Mouse (Mus musculus): ENCODE data around the gene Lmx1b. TPM values are rescaled to one million over a fixed set of nuclear protein-coding genes. Genes with fewer than 3 reads are reported as not detected.

Gene Lmx1b
- total and polyA plus RNA-seq, 3 experiments, result 0.05 to 1.5 TPM; not detected in 1

GRCm38 (mm10) chr2:33635323-33636116 lies 4.8 kb downstream of the Lmx1b start:
- H3K9me3 ChIP-seq (replicated peaks), result peaks cover 16% of the 10 kb centered on the region
- no peaks in the 10 kb centered on the region for H3K4me1 ChIP-seq (ENCODE audit: insufficient read depth, low read depth, low read length)
- DNase-seq (ENCODE audit: low spot score), result no peak
- H3K27me3 ChIP-seq (ENCODE audit: insufficient read depth, low read length), result peaks cover 81% of the 10 kb centered on the region
- no peaks in the 10 kb centered on the region for H3K36me3 ChIP-seq (replicated peaks)
- TF ChIP-seq GATA2 (IDR thresholded peaks at IDR 0.05; ENCODE audit: borderline replicate concordance, low read depth, low read length) (no peak), GATA1 (IDR thresholded peaks at IDR 0.05; ENCODE audit: borderline replicate concordance, low read length) (no peak), CTCF (IDR thresholded peaks at IDR 0.05; ENCODE audit: low read depth, low read length) (no peak), TAL1 (conservative IDR thresholded peaks at IDR 0.05; ENCODE audit: low read depth, low read length) (no peak), POLR2AphosphoS5 (IDR thresholded peaks at IDR 0.05; ENCODE audit: insufficient replicate concordance, low read depth, low read length) (no peak)
- ATAC-seq (ENCODE audit: extremely low read depth, insufficient number of reproducible peaks, low FRiP score, poor library complexity, severe bottlenecking), result no peak
- no peak overlapping the region for H3K4me3 ChIP-seq (ENCODE audit: low read depth, low read length)

GRCm38 (mm10) chr2:33634481-33635090 lies 5.7 kb downstream of the Lmx1b start:
- no peaks in the 10 kb centered on the region for H3K4me1 ChIP-seq (ENCODE audit: insufficient read depth, low read depth, low read length)
- H3K4me3 ChIP-seq (ENCODE audit: low read depth, low read length), result no peak overlapping the region
- TF ChIP-seq POLR2AphosphoS5 (IDR thresholded peaks at IDR 0.05; ENCODE audit: insufficient replicate concordance, low read depth, low read length) (no peak), TAL1 (conservative IDR thresholded peaks at IDR 0.05; ENCODE audit: low read depth, low read length) (no peak), GATA1 (IDR thresholded peaks at IDR 0.05; ENCODE audit: borderline replicate concordance, low read length) (no peak), CTCF (IDR thresholded peaks at IDR 0.05; ENCODE audit: low read depth, low read length) (no peak), GATA2 (IDR thresholded peaks at IDR 0.05; ENCODE audit: borderline replicate concordance, low read depth, low read length) (no peak)
- no peaks in the 10 kb centered on the region for H3K36me3 ChIP-seq (replicated peaks)
- peaks cover 6% of the 10 kb centered on the region for H3K9me3 ChIP-seq (replicated peaks)
- ATAC-seq (ENCODE audit: extremely low read depth, insufficient number of reproducible peaks, low FRiP score, poor library complexity, severe bottlenecking) (no peak), DNase-seq (ENCODE audit: low spot score) (no peak)
- peaks cover 87% of the 10 kb centered on the region for H3K27me3 ChIP-seq (ENCODE audit: insufficient read depth, low read length)

DNA sequence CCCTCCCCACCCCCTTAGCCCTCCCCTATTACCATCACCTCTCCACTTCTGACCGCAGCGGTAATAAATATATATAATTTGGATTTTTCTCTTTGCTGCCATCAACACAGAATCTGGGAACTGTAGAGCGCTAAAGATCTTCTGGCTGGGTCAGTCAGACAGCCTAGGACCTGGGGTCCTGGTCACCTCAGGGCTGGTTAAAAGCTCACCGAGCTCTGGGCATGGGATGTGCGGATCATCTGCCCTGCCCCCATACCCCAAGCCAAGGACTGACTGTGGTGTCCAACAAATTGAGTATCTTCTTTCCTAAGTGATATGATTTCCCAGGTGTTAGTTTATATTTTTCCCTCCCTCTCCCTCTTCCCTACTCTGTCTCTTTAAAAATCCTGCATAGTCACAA lies 6.4 kb downstream of the Lmx1b start:
- ATAC-seq (ENCODE audit: extremely low read depth, insufficient number of reproducible peaks, low FRiP score, poor library complexity, severe bottlenecking) (no peak), DNase-seq (ENCODE audit: low spot score) (no peak)
- Histone ChIP-seq H3K9me3 (replicated peaks) (no peaks in the 10 kb centered on the region), H3K4me3 (ENCODE audit: low read depth, low read length) (no peak overlapping the region), H3K4me1 (ENCODE audit: insufficient read depth, low read depth, low read length) (no peaks in the 10 kb centered on the region), H3K36me3 (replicated peaks) (no peaks in the 10 kb centered on the region), H3K27me3 (ENCODE audit: insufficient read depth, low read length) (peaks cover 87% of the 10 kb centered on the region)
- TF ChIP-seq GATA1 (IDR thresholded peaks at IDR 0.05; ENCODE audit: borderline replicate concordance, low read length) (no peak), POLR2AphosphoS5 (IDR thresholded peaks at IDR 0.05; ENCODE audit: insufficient replicate concordance, low read depth, low read length) (no peak), TAL1 (conservative IDR thresholded peaks at IDR 0.05; ENCODE audit: low read depth, low read length) (no peak)

GRCm38 (mm10) chr2:33633237-33633636 lies 7.1 kb downstream of the Lmx1b start:
- ATAC-seq (ENCODE audit: extremely low read depth, insufficient number of reproducible peaks, low FRiP score, poor library complexity, severe bottlenecking), result no peak
- H3K4me1 ChIP-seq (ENCODE audit: insufficient read depth, low read depth, low read length), result no peaks in the 10 kb centered on the region
- no peak for DNase-seq (ENCODE audit: low spot score)
- TF ChIP-seq GATA1 (IDR thresholded peaks at IDR 0.05; ENCODE audit: borderline replicate concordance, low read length) (no peak), TAL1 (conservative IDR thresholded peaks at IDR 0.05; ENCODE audit: low read depth, low read length) (no peak), POLR2AphosphoS5 (IDR thresholded peaks at IDR 0.05; ENCODE audit: insufficient replicate concordance, low read depth, low read length) (no peak), CTCF (IDR thresholded peaks at IDR 0.05; ENCODE audit: low read depth, low read length) (no peak), GATA2 (IDR thresholded peaks at IDR 0.05; ENCODE audit: borderline replicate concordance, low read depth, low read length) (no peak)
- H3K4me3 ChIP-seq (ENCODE audit: low read depth, low read length), result no peak overlapping the region
- H3K36me3 ChIP-seq (replicated peaks), result no peaks in the 10 kb centered on the region
- peaks cover 85% of the 10 kb centered on the region for H3K27me3 ChIP-seq (ENCODE audit: insufficient read depth, low read length)
- no peaks in the 10 kb centered on the region for H3K9me3 ChIP-seq (replicated peaks)

DNA sequence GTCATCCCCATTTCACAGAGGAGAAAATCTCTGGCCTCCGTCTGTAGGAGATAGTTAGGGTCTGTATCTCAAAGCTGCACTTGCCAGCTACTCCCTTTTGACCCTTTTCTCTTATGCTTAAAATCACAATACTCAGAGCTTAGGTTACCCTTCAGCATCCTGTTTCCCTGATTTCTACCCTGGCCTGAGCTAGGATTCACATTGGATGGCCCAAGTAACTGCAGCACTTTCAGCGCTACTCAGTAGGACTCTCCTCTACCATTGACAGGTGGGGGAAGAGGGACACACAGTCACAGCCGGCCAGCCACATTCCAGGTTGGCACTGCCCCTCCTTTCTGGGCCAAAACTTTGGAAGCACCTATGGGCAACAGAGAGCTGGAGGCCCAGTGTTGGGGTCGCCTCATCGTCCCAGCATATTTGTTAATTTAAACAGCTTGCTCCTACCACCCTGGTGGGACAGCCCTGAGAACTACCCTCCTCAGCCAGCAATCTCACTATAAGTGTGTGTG lies 7.7 kb downstream of the Lmx1b start:
- H3K9me3 ChIP-seq (replicated peaks), result no peaks in the 10 kb centered on the region
- no peaks in the 10 kb centered on the region for H3K4me1 ChIP-seq (ENCODE audit: insufficient read depth, low read depth, low read length)
- ATAC-seq (ENCODE audit: extremely low read depth, insufficient number of reproducible peaks, low FRiP score, poor library complexity, severe bottlenecking) (no peak), DNase-seq (ENCODE audit: low spot score) (no peak)
- H3K27me3 ChIP-seq (ENCODE audit: insufficient read depth, low read length), result peaks cover 84% of the 10 kb centered on the region
- H3K4me3 ChIP-seq (ENCODE audit: low read depth, low read length), result no peak overlapping the region
- no peaks in the 10 kb centered on the region for H3K36me3 ChIP-seq (replicated peaks)
- TF ChIP-seq GATA2 (IDR thresholded peaks at IDR 0.05; ENCODE audit: borderline replicate concordance, low read depth, low read length) (no peak), GATA1 (IDR thresholded peaks at IDR 0.05; ENCODE audit: borderline replicate concordance, low read length) (no peak), TAL1 (conservative IDR thresholded peaks at IDR 0.05; ENCODE audit: low read depth, low read length) (no peak), POLR2AphosphoS5 (IDR thresholded peaks at IDR 0.05; ENCODE audit: insufficient replicate concordance, low read depth, low read length) (no peak), CTCF (IDR thresholded peaks at IDR 0.05; ENCODE audit: low read depth, low read length) (no peak)

GRCm38 (mm10) chr2:33631708-33632343 lies 8.5 kb downstream of the Lmx1b start:
- TF ChIP-seq CTCF (IDR thresholded peaks at IDR 0.05; ENCODE audit: low read depth, low read length) (no peak), TAL1 (conservative IDR thresholded peaks at IDR 0.05; ENCODE audit: low read depth, low read length) (no peak), GATA2 (IDR thresholded peaks at IDR 0.05; ENCODE audit: borderline replicate concordance, low read depth, low read length) (no peak), POLR2AphosphoS5 (IDR thresholded peaks at IDR 0.05; ENCODE audit: insufficient replicate concordance, low read depth, low read length) (no peak), GATA1 (IDR thresholded peaks at IDR 0.05; ENCODE audit: borderline replicate concordance, low read length) (no peak)
- Histone ChIP-seq H3K4me3 (ENCODE audit: low read depth, low read length) (no peak overlapping the region), H3K9me3 (replicated peaks) (no peaks in the 10 kb centered on the region), H3K36me3 (replicated peaks) (no peaks in the 10 kb centered on the region), H3K4me1 (ENCODE audit: insufficient read depth, low read depth, low read length) (no peaks in the 10 kb centered on the region), H3K27me3 (ENCODE audit: insufficient read depth, low read length) (peaks cover 81% of the 10 kb centered on the region)
- no peak for ATAC-seq (ENCODE audit: extremely low read depth, insufficient number of reproducible peaks, low FRiP score, poor library complexity, severe bottlenecking)
- DNase-seq (ENCODE audit: low spot score), result no peak
